Mouse (Mus musculus) spleen, postnatal 14 days (tissue): ENCODE data around the gene Trub2.
"Not testable (repeated sequence)": the region's sequence is repeated elsewhere in the genome, so short reads cannot be mapped to it uniquely, and the experiment has no call there.

Source experiments
- DNase-seq, 2 experiments: peaks; one replicate each; pipeline ENCODE4 v3.0.0; 2021 to 2022; ENCODE audit warnings: low spot score in 2 of 2

Trub2 gene

GRCm38 (mm10) chr2:29787937-29788681, at the start of gene Trub2:
Gene Trub2, minus strand, starts transcription at chr2:29788502.
- DNase-seq: peak; percentile 70 to 80

- DNase-seq: no peak
These were observed 47.1 kb upstream of the Trub2 start for GRCm38 (mm10) chr2:29835391-29835899.

- DNase-seq: no peak
These were observed 45.5 kb upstream of the Trub2 start for GRCm38 (mm10) chr2:29833796-29834195.

- DNase-seq: no peak
These were observed 42.8 kb upstream of the Trub2 start for GRCm38 (mm10) chr2:29831106-29831505.

- no peak for DNase-seq
These were observed 39.4 kb upstream of the Trub2 start for GRCm38 (mm10) chr2:29827709-29828024.

GRCm38 (mm10) chr2:29826926-29827708, 38.8 kb upstream of the Trub2 start:
- DNase-seq: peak; percentile 85 to 91

- no peak for DNase-seq
These were observed 38.1 kb upstream of the Trub2 start for GRCm38 (mm10) chr2:29826318-29826925.

GRCm38 (mm10) chr2:29820025-29820817, 31.9 kb upstream of the Trub2 start, which contains the start of gene Urm1:
Gene Urm1, plus strand, starts transcription at chr2:29820075.
- peak; percentile 19 to 27 for DNase-seq

- no peak for DNase-seq
These were observed 31.1 kb upstream of the Trub2 start for GRCm38 (mm10) chr2:29819363-29819762.

GRCm38 (mm10) chr2:29817426-29818232, 29.3 kb upstream of the Trub2 start:
- peak; percentile 62 to 76 for DNase-seq

GRCm38 (mm10) chr2:29815678-29816371, 27.5 kb upstream of the Trub2 start:
- DNase-seq: no peak

GRCm38 (mm10) chr2:29803400-29803831, 15.1 kb upstream of the Trub2 start:
- peak in 1 of 2 experiments; percentile 16 for DNase-seq

- no peak for DNase-seq
These were observed 14.5 kb upstream of the Trub2 start for GRCm38 (mm10) chr2:29802827-29803201.

- peak; percentile 89 to 96 for DNase-seq
These were observed 13.9 kb upstream of the Trub2 start, which contains the start of gene Slc27a4 for GRCm38 (mm10) chr2:29802075-29802826. Gene Slc27a4, plus strand, starts transcription at chr2:29802634.

GRCm38 (mm10) chr2:29792772-29793487, 4.6 kb upstream of the Trub2 start:
- DNase-seq: no peak

- peak; percentile 69 to 84 for DNase-seq
These were observed 991 bp downstream of the Trub2 start, which contains the start of gene Coq4 for GRCm38 (mm10) chr2:29787104-29787917. Gene Coq4, plus strand, starts transcription at chr2:29787493.

- DNase-seq: no peak
These were observed 4.0 kb downstream of the Trub2 start for GRCm38 (mm10) chr2:29784290-29784689.

GRCm38 (mm10) chr2:29781256-29781655, 7.0 kb downstream of the Trub2 start:
- DNase-seq: not testable (repeated sequence)
